Mouse (Mus musculus) c-Kit-positive CD71-negative TER-119-negative erythroid progenitor cells, embryonic 14.5 days (primary cell): Measurements from ENCODE around the gene Pld6.
A peak's percentile ranks its signal among the peaks of the same experiment; 100 is the strongest.

ENCODE experiments used
- DNase-seq: peaks from one replicate; pipeline ENCODE4 v3.0.0-alpha.2; 2013; ENCODE audit warnings: low read depth

The Pld6 gene

GRCm38 (mm10) chr11:59786444-59787198, 824 bp downstream of the Pld6 start:
- no peak for DNase-seq

GRCm38 (mm10) chr11:59783591-59783990, 3.9 kb downstream of the Pld6 start:
- no peak for DNase-seq

- no peak for DNase-seq
Measured at GRCm38 (mm10) chr11:59782091-59782590, 5.3 kb downstream of the Pld6 start.

- DNase-seq: no peak
Measured at GRCm38 (mm10) chr11:59780241-59780640, 7.2 kb downstream of the Pld6 start.

- no peak for DNase-seq
Measured at GRCm38 (mm10) chr11:59779406-59779805, 8.0 kb downstream of the Pld6 start.

- no peak for DNase-seq
Measured at GRCm38 (mm10) chr11:59778874-59779223, 8.6 kb downstream of the Pld6 start.

- peak; percentile 84 for DNase-seq
Measured at GRCm38 (mm10) chr11:59778181-59778873, 9.1 kb downstream of the Pld6 start.

GRCm38 (mm10) chr11:59777259-59777658, 10.2 kb downstream of the Pld6 start:
- no peak for DNase-seq

- no peak for DNase-seq
Measured at GRCm38 (mm10) chr11:59775435-59776148, 11.9 kb downstream of the Pld6 start.

GRCm38 (mm10) chr11:59774522-59774921, 12.9 kb downstream of the Pld6 start:
- no peak for DNase-seq

GRCm38 (mm10) chr11:59772902-59773301, 14.5 kb downstream of the Pld6 start:
- DNase-seq: no peak

- DNase-seq: no peak
Measured at GRCm38 (mm10) chr11:59772291-59772690, 15.2 kb downstream of the Pld6 start.

- DNase-seq: no peak
Measured at GRCm38 (mm10) chr11:59770753-59771152, 16.7 kb downstream of the Pld6 start.

GRCm38 (mm10) chr11:59769738-59770137, 17.7 kb downstream of the Pld6 start:
- no peak for DNase-seq

GRCm38 (mm10) chr11:59769307-59769706, 18.1 kb downstream of the Pld6 start:
- DNase-seq: no peak

- no peak for DNase-seq
Measured at GRCm38 (mm10) chr11:59760796-59761195, 26.6 kb downstream of the Pld6 start.

- DNase-seq: no peak
Measured at GRCm38 (mm10) chr11:59759626-59760025, 27.8 kb downstream of the Pld6 start.

GRCm38 (mm10) chr11:59759178-59759577, 28.3 kb downstream of the Pld6 start:
- no peak for DNase-seq

GRCm38 (mm10) chr11:59758191-59758985, 29.1 kb downstream of the Pld6 start:
- no peak for DNase-seq

- DNase-seq: no peak
Measured at GRCm38 (mm10) chr11:59756351-59756750, 31.1 kb downstream of the Pld6 start.

GRCm38 (mm10) chr11:59754504-59754903, 32.9 kb downstream of the Pld6 start:
- no peak for DNase-seq

GRCm38 (mm10) chr11:59749050-59749449, 38.4 kb downstream of the Pld6 start:
- DNase-seq: no peak
